Mouse (Mus musculus): ENCODE measurements at regions not wholly inside any gene's neighbourhood (a gene's known extent, or its start where the extent isn't known, plus 50 kb on each side); places are given as distances from the start of the nearest gene placed in this dataset.
"Not testable (repeated sequence)": the region's sequence is repeated elsewhere in the genome, so short reads cannot be mapped to it uniquely, and the experiment has no call there.

GRCm38 (mm10) chr19:54099292-54099691 is 55.3 kb downstream of the Adra2a start:
- DNase-seq: no peak

GRCm38 (mm10) chr19:54099769-54100168 is 55.8 kb downstream of the Adra2a start:
- no peak for DNase-seq

- DNase-seq: no peak
Measured at GRCm38 (mm10) chr19:54106571-54106970, 62.6 kb downstream of the Adra2a start.

- DNase-seq: no peak
Measured at GRCm38 (mm10) chr19:54107103-54107821, 63.3 kb downstream of the Adra2a start.

GRCm38 (mm10) chr19:54110080-54110479 is 66.1 kb downstream of the Adra2a start:
- DNase-seq: no peak

GRCm38 (mm10) chr19:54112691-54113090 is 68.7 kb downstream of the Adra2a start:
- DNase-seq: no peak

GRCm38 (mm10) chr19:54113421-54113820 is 69.5 kb downstream of the Adra2a start:
- DNase-seq: no peak

- DNase-seq: peak; percentile 40
Measured at GRCm38 (mm10) chr19:54114588-54115317, 70.8 kb downstream of the Adra2a start.

GRCm38 (mm10) chr19:54115335-54115734 is 71.4 kb downstream of the Adra2a start:
- no peak for DNase-seq

- DNase-seq: no peak
Measured at GRCm38 (mm10) chr19:54116829-54117228, 72.9 kb downstream of the Adra2a start.

GRCm38 (mm10) chr19:54117676-54118075 is 73.7 kb downstream of the Adra2a start:
- DNase-seq: no peak

GRCm38 (mm10) chr19:54123586-54123985 is 79.6 kb downstream of the Adra2a start:
- no peak for DNase-seq

GRCm38 (mm10) chr19:54151766-54152165 is 107.8 kb downstream of the Adra2a start:
- DNase-seq: not testable (repeated sequence)

GRCm38 (mm10) chr19:54154400-54154799 is 110.4 kb downstream of the Adra2a start:
- no peak for DNase-seq

GRCm38 (mm10) chr19:54170361-54170760 is 126.4 kb downstream of the Adra2a start:
- no peak for DNase-seq

GRCm38 (mm10) chr19:54174090-54175055 is 130.4 kb downstream of the Adra2a start:
- no peak for DNase-seq

- peak; percentile 18 for DNase-seq
Measured at GRCm38 (mm10) chr19:54175766-54176165, 131.8 kb downstream of the Adra2a start.

- no peak for DNase-seq
Measured at GRCm38 (mm10) chr19:54177491-54177890, 133.5 kb downstream of the Adra2a start.

GRCm38 (mm10) chr19:54200407-54200806 is 156.5 kb downstream of the Adra2a start:
- no peak for DNase-seq

GRCm38 (mm10) chr19:54202456-54202855 is 158.5 kb downstream of the Adra2a start:
- no peak for DNase-seq

GRCm38 (mm10) chr19:54206819-54207218 is 162.9 kb downstream of the Adra2a start:
- DNase-seq: no peak

- DNase-seq: no peak
Measured at GRCm38 (mm10) chr19:54212169-54212568, 168.2 kb downstream of the Adra2a start.

- no peak for DNase-seq
Measured at GRCm38 (mm10) chr19:54244176-54244575, 200.2 kb downstream of the Adra2a start.

Measured in gastrocnemius, postnatal 10 days (tissue).